Mouse (Mus musculus) lung, adult 2 months (tissue): ENCODE measurements around the gene Paqr3.

Experiments
- CTCF ChIP-seq: fragments of 200-500 bp; IDR thresholded peaks from 2 replicates; pipeline ENCODE4 v1.5.1; 2011; ENCODE audit warnings: mild to moderate bottlenecking, low read length, control low read depth; ENCODE audit not compliant: insufficient read depth
- POLR2A ChIP-seq: fragments of 200-500 bp; IDR thresholded peaks from 2 replicates; pipeline ENCODE4 v1.6.1; 2011; ENCODE audit warnings: low read depth, mild to moderate bottlenecking, control low read depth, low read length, borderline replicate concordance; ENCODE audit errors: extremely low read depth

DNA sequence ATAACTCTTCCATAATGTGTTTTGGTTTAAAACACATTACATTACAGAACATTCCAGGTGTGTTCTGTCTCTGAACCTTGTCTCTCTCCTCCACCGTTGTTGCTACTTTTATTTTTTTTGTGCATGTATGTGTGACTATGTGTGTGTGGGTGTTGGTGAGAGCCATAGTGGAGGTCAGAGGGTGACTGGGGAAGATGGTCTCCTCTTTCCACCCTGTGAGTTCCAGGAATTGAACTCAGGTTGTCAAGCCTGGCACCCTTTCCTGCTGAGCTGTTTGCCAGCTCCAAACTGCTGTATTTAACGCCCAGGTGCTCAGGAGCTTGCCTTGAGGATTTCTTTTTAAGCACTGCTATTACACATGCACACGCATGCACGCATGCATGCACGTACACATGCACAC lies 35.2 kb downstream of the Paqr3 start:
- TF ChIP-seq POLR2A (no peak), CTCF (no peak)
